Mouse (Mus musculus) sigmoid colon, adult 10 weeks (tissue): ENCODE results near the gene Ccer1. TPM values are rescaled to one million over a fixed set of nuclear protein-coding genes. Genes with fewer than 3 reads are reported as not detected.

ENCODE experiments used
- polyA plus RNA-seq: library from polyadenylated mRNA; stranded (reverse); fragments of 350-450 nt; fragmentation: Illumina TruSeq; extraction: RNeasy Lipid Tissue Mini Kit (QIAGEN cat#74804); gene quantifications from one replicate; pipeline ENCODE4 v1.2.3, GENCODE M21; 2014; ENCODE audit warnings: low read depth, low replicate concordance

Ccer1 gene
- polyA plus RNA-seq = not detected

GRCm38 (mm10) chr10:97692913-97693312, at the start of gene Ccer1:
Ccer1 (plus strand) TSS chr10:97693059.

GRCm38 (mm10) chr10:97643768-97644167, 49.1 kb upstream of the Ccer1 start, which contains the start of gene Epyc:
Epyc (plus strand) TSS chr10:97644068.

GRCm38 (mm10) chr10:97726655-97727054, 33.8 kb downstream of the Ccer1 start, which contains the start of gene C030005K15Rik:
C030005K15Rik (minus strand) TSS chr10:97726755.

Other genes with a start within 250 kb of the Ccer1 start
- gene Dcn, start 213.4 kb upstream of the Ccer1 start, polyA plus RNA-seq = 807 TPM
- gene Lum, start 127.9 kb upstream of the Ccer1 start, polyA plus RNA-seq = 204 TPM
- gene Kera, start 86.2 kb upstream of the Ccer1 start, polyA plus RNA-seq = not detected
- gene Epyc, start 49.0 kb upstream of the Ccer1 start, polyA plus RNA-seq = not detected
- gene C030005K15Rik, start 33.7 kb downstream of the Ccer1 start, polyA plus RNA-seq = not detected